Mouse (Mus musculus): ENCODE measurements at regions not wholly inside any gene's neighbourhood (a gene's known extent, or its start where the extent isn't known, plus 50 kb on each side); places are given as distances from the start of the nearest gene placed in this dataset.

GRCm38 (mm10) chr8:64497281-64498060, 195.4 kb downstream of the Cpe start:
- TF ChIP-seq CTCF (IDR thresholded peaks at IDR 0.05; ENCODE audit: low read depth), result no peak
- Histone ChIP-seq H3K9me3 (ENCODE audit: control insufficient read depth) (no peaks in the 10 kb centered on the region), H3K4me2 (replicated peaks; ENCODE audit: low read depth) (no peak overlapping the region), H3K27me3 (replicated peaks; ENCODE audit: control insufficient read depth, insufficient read depth, low read length) (no peaks in the 10 kb centered on the region), H3K27ac (ENCODE audit: low read depth, low read length) (no peak overlapping the region), H3K36me3 (ENCODE audit: control insufficient read depth, insufficient read depth) (no peaks in the 10 kb centered on the region), H3K4me1 (replicated peaks; ENCODE audit: control insufficient read depth, insufficient read depth, low read length) (no peaks in the 10 kb centered on the region), H3K9ac (ENCODE audit: low read depth, low read length) (no peak overlapping the region), H3K4me3 (ENCODE audit: low read depth, low read length) (no peak overlapping the region)
- ATAC-seq, result no peak
- 72% methylated on average over 6 of the region's 6 CpGs for WGBS

DNA sequence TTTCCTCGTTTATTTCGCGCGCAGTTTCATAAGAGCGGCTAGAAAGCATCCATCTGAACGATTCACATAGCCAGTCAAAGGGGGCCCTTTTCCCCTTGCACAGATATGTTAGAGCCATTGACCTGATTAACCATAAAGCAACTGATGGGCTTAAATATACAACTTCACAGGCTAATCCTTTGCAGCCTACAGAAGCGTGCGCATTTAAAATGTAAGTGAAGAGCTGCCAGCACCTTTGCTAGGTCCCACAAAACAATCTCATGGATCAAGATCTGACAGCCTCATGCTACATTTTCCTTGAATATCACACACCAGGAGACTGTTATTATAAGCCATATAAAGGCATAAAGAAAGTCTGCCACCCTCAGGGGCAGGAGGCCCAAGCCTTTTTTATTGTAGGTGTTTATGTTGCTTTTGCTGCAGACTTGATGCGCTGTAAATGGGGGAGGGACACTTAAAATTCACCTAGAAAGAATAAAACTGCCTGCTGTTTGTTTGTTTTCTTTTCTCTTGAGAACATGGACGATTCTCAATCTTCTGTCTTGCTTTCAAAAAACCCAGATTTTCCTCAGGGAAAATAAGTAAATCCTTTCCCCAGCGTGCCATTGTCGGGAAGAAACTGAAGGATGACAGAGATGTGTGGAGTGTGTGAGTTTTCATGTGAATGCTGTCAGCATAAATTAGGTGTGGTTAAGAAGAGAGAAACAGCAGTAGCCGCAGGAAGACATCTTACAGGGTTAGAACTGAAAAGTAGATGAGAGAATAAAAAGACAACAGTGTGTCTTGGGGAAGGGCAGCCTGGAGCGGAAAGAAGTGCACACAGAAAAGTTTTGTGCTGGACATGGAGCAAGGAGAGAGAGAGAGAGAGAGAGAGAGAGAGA, 196.3 kb downstream of the Cpe start:
- H3K27ac ChIP-seq (ENCODE audit: low read depth, low read length), result no peak overlapping the region
- H3K36me3 ChIP-seq (ENCODE audit: control insufficient read depth, insufficient read depth), result no peaks in the 10 kb centered on the region
- H3K27me3 ChIP-seq (replicated peaks; ENCODE audit: control insufficient read depth, insufficient read depth, low read length), result no peaks in the 10 kb centered on the region
- no peaks in the 10 kb centered on the region for H3K9me3 ChIP-seq (ENCODE audit: control insufficient read depth)
- TF ChIP-seq CTCF (IDR thresholded peaks at IDR 0.05; ENCODE audit: low read depth), result no peak
- H3K4me1 ChIP-seq (replicated peaks; ENCODE audit: control insufficient read depth, insufficient read depth, low read length), result no peaks in the 10 kb centered on the region
- H3K4me2 ChIP-seq (replicated peaks; ENCODE audit: low read depth), result no peak overlapping the region
- no peak overlapping the region for H3K4me3 ChIP-seq (ENCODE audit: low read depth, low read length)
- WGBS, result 74% methylated on average over 14 of the region's 14 CpGs
- no peak for ATAC-seq
- H3K9ac ChIP-seq (ENCODE audit: low read depth, low read length), result no peak overlapping the region

GRCm38 (mm10) chr8:64491561-64491960, 201.3 kb downstream of the Cpe start:
- no peaks in the 10 kb centered on the region for H3K9me3 ChIP-seq (ENCODE audit: control insufficient read depth)
- no peaks in the 10 kb centered on the region for H3K27me3 ChIP-seq (replicated peaks; ENCODE audit: control insufficient read depth, insufficient read depth, low read length)
- no peak overlapping the region for H3K4me3 ChIP-seq (ENCODE audit: low read depth, low read length)
- no peak for ATAC-seq
- H3K36me3 ChIP-seq (ENCODE audit: control insufficient read depth, insufficient read depth), result no peaks in the 10 kb centered on the region
- no peak overlapping the region for H3K4me2 ChIP-seq (replicated peaks; ENCODE audit: low read depth)
- H3K4me1 ChIP-seq (replicated peaks; ENCODE audit: control insufficient read depth, insufficient read depth, low read length), result no peaks in the 10 kb centered on the region
- WGBS, result 92% methylated on average over 2 of the region's 2 CpGs
- no peak overlapping the region for H3K9ac ChIP-seq (ENCODE audit: low read depth, low read length)
- no peak for TF ChIP-seq CTCF (IDR thresholded peaks at IDR 0.05; ENCODE audit: low read depth)
- no peak overlapping the region for H3K27ac ChIP-seq (ENCODE audit: low read depth, low read length)

DNA sequence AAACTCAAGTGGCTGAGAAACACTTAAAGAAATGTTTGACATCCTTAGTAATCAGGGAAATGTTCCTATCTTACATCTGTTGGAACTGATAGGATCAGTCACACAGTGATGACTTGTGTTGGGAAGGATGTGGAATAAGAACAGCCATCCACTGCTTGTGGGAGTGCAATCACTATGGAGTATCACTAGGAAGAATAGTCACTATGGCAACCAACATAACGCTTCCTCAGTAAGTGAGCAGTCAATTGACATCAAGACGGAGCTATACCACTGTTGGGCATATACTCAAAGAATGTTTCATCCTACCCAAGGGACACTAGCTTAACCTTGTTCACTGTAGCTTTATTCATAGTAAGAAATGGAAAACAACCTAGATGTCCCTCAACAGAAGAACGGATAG, 204.8 kb downstream of the Cpe start:
- Histone ChIP-seq H3K27me3 (replicated peaks; ENCODE audit: control insufficient read depth, insufficient read depth, low read length) (no peaks in the 10 kb centered on the region), H3K9ac (ENCODE audit: low read depth, low read length) (no peak overlapping the region), H3K4me2 (replicated peaks; ENCODE audit: low read depth) (no peak overlapping the region), H3K27ac (ENCODE audit: low read depth, low read length) (no peak overlapping the region), H3K4me1 (replicated peaks; ENCODE audit: control insufficient read depth, insufficient read depth, low read length) (no peaks in the 10 kb centered on the region), H3K36me3 (ENCODE audit: control insufficient read depth, insufficient read depth) (no peaks in the 10 kb centered on the region), H3K9me3 (ENCODE audit: control insufficient read depth) (no peaks in the 10 kb centered on the region), H3K4me3 (ENCODE audit: low read depth, low read length) (no peak overlapping the region)
- no peak for ATAC-seq
- no peak for TF ChIP-seq CTCF (IDR thresholded peaks at IDR 0.05; ENCODE audit: low read depth)
- 84% methylated on average over 3 of the region's 3 CpGs for WGBS

- H3K4me2 ChIP-seq (replicated peaks; ENCODE audit: low read depth), result no peak overlapping the region
- no peak overlapping the region for H3K27ac ChIP-seq (ENCODE audit: low read depth, low read length)
- no peaks in the 10 kb centered on the region for H3K4me1 ChIP-seq (replicated peaks; ENCODE audit: control insufficient read depth, insufficient read depth, low read length)
- TF ChIP-seq CTCF (IDR thresholded peaks at IDR 0.05; ENCODE audit: low read depth), result no peak
- H3K27me3 ChIP-seq (replicated peaks; ENCODE audit: control insufficient read depth, insufficient read depth, low read length), result no peaks in the 10 kb centered on the region
- no peaks in the 10 kb centered on the region for H3K36me3 ChIP-seq (ENCODE audit: control insufficient read depth, insufficient read depth)
- H3K9ac ChIP-seq (ENCODE audit: low read depth, low read length), result no peak overlapping the region
- no peaks in the 10 kb centered on the region for H3K9me3 ChIP-seq (ENCODE audit: control insufficient read depth)
- no peak for ATAC-seq
- no peak overlapping the region for H3K4me3 ChIP-seq (ENCODE audit: low read depth, low read length)
These were observed 219.6 kb downstream of the Cpe start for GRCm38 (mm10) chr8:64473276-64473675.

DNA sequence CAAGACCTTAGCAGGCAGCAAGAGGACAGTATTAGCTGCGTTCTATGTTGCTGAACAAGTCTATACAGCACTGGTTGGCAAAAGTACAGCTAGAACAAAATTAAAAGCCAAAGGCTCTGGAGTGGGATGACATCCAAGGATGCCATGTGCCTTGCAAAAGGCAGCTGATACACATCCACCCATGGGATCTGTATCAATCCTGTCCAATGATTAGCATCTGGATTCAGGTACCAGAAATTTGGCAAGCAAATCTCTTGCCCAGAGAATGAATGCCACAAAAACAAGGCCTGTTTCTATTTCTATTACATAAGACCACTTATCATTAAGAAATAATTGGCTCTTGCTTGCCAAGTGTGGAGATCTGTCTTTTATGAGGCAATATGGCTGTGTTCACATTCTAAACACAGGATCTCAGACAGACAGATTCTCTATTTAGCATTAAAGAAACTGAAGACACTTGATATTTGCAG, 220.0 kb downstream of the Cpe start:
- Histone ChIP-seq H3K4me3 (ENCODE audit: low read depth, low read length) (no peak overlapping the region), H3K9ac (ENCODE audit: low read depth, low read length) (no peak overlapping the region), H3K9me3 (ENCODE audit: control insufficient read depth) (no peaks in the 10 kb centered on the region), H3K4me2 (replicated peaks; ENCODE audit: low read depth) (no peak overlapping the region), H3K27ac (ENCODE audit: low read depth, low read length) (no peak overlapping the region), H3K36me3 (ENCODE audit: control insufficient read depth, insufficient read depth) (no peaks in the 10 kb centered on the region), H3K4me1 (replicated peaks; ENCODE audit: control insufficient read depth, insufficient read depth, low read length) (no peaks in the 10 kb centered on the region), H3K27me3 (replicated peaks; ENCODE audit: control insufficient read depth, insufficient read depth, low read length) (no peaks in the 10 kb centered on the region)
- 79% methylated on average over 1 of the region's 1 CpGs for WGBS
- ATAC-seq, result no peak
- no peak for TF ChIP-seq CTCF (IDR thresholded peaks at IDR 0.05; ENCODE audit: low read depth)

Measured in intestine, postnatal 0 days (tissue).